Mouse (Mus musculus): Measurements from ENCODE around the gene Nfkbid.

- TF ChIP-seq CTCF (IDR thresholded peaks at IDR 0.05; ENCODE audit: borderline replicate concordance, extremely low read depth, insufficient read depth, insufficient read length), result no peak
- no peak for TF ChIP-seq POLR2A (IDR thresholded peaks at IDR 0.05; ENCODE audit: borderline replicate concordance, extremely low read depth, insufficient read depth, insufficient read length, poor library complexity, severe bottlenecking)
These were observed 8.7 kb downstream of the Nfkbid start for GRCm38 (mm10) chr7:30430191-30430590.
